Mouse (Mus musculus): ENCODE results near the gene Cyp2w1. TPM values are rescaled to one million over a fixed set of nuclear protein-coding genes. Genes with fewer than 3 reads are reported as not detected.

Gene Cyp2w1
- polyA plus RNA-seq, 1 experiment from 2014 or later = not detected

- peak; percentile 79 for DNase-seq (ENCODE audit: low spot score)
- no peak overlapping the region for H3K27ac ChIP-seq
- H3K4me3 ChIP-seq = no peak overlapping the region
- peaks cover 20% of the 10 kb centered on the region for H3K4me1 ChIP-seq (replicated peaks)
- no peaks in the 10 kb centered on the region for H3K9me3 ChIP-seq
- H3K27me3 ChIP-seq (ENCODE audit: insufficient read depth, poor library complexity, severe bottlenecking) = peaks cover 22% of the 10 kb centered on the region; the same call in 1 of the 2 replicates
- 37% methylated on average over 19 of the region's 19 CpGs for WGBS
- H3K36me3 ChIP-seq = peaks cover 14% of the 10 kb centered on the region; the same call in 1 of the 2 replicates
Observed at GRCm38 (mm10) chr5:139355235-139355772, 2.9 kb downstream of the Cyp2w1 start.

- DNase-seq (ENCODE audit: low spot score) = peak; percentile 36
- Histone ChIP-seq H3K27ac (no peak overlapping the region), H3K27me3 (ENCODE audit: insufficient read depth, poor library complexity, severe bottlenecking) (no peaks in the 10 kb centered on the region), H3K4me3 (no peak overlapping the region), H3K36me3 (peaks cover 38% of the 10 kb centered on the region), H3K4me1 (replicated peaks) (peaks cover 4% of the 10 kb centered on the region; the same call in 1 of the 2 replicates), H3K9me3 (no peaks in the 10 kb centered on the region)
- 69% methylated on average over 2 of the region's 2 CpGs for WGBS
Observed at GRCm38 (mm10) chr5:139358653-139359052, 6.2 kb downstream of the Cyp2w1 start.

GRCm38 (mm10) chr5:139359244-139359643, 6.8 kb downstream of the Cyp2w1 start:
- no peak for DNase-seq (ENCODE audit: low spot score)
- Histone ChIP-seq H3K4me1 (replicated peaks) (peaks cover 7% of the 10 kb centered on the region), H3K4me3 (no peak overlapping the region), H3K36me3 (peaks cover 39% of the 10 kb centered on the region), H3K27me3 (ENCODE audit: insufficient read depth, poor library complexity, severe bottlenecking) (no peaks in the 10 kb centered on the region), H3K27ac (no peak overlapping the region), H3K9me3 (no peaks in the 10 kb centered on the region)
- 95% methylated on average over 5 of the region's 5 CpGs for WGBS

- Histone ChIP-seq H3K4me1 (replicated peaks) (peaks cover 33% of the 10 kb centered on the region), H3K27ac (no peak overlapping the region; the same call in 1 of the 2 replicates), H3K36me3 (peaks cover 31% of the 10 kb centered on the region), H3K9me3 (no peaks in the 10 kb centered on the region), H3K4me3 (no peak overlapping the region), H3K27me3 (ENCODE audit: insufficient read depth, poor library complexity, severe bottlenecking) (no peaks in the 10 kb centered on the region)
- DNase-seq (ENCODE audit: low spot score) = no peak
- 73% methylated on average over 7 of the region's 7 CpGs for WGBS
Observed at GRCm38 (mm10) chr5:139363858-139364257, 11.4 kb downstream of the Cyp2w1 start.

- Histone ChIP-seq H3K27ac (peak overlapping the region; percentile 76), H3K9me3 (no peaks in the 10 kb centered on the region), H3K4me3 (no peak overlapping the region), H3K36me3 (peaks cover 31% of the 10 kb centered on the region), H3K27me3 (ENCODE audit: insufficient read depth, poor library complexity, severe bottlenecking) (no peaks in the 10 kb centered on the region), H3K4me1 (replicated peaks) (peaks cover 38% of the 10 kb centered on the region)
- DNase-seq (ENCODE audit: low spot score) = peak; percentile 84
- 39% methylated on average over 12 of the region's 12 CpGs for WGBS
Observed at GRCm38 (mm10) chr5:139364260-139364910, 12.0 kb downstream of the Cyp2w1 start.

GRCm38 (mm10) chr5:139364911-139365571, 12.6 kb downstream of the Cyp2w1 start:
- peak overlapping the region; percentile 76 for H3K27ac ChIP-seq
- DNase-seq (ENCODE audit: low spot score) = no peak
- 30% methylated on average over 5 of the region's 5 CpGs for WGBS
- no peaks in the 10 kb centered on the region for H3K27me3 ChIP-seq (ENCODE audit: insufficient read depth, poor library complexity, severe bottlenecking)
- no peaks in the 10 kb centered on the region for H3K9me3 ChIP-seq
- H3K36me3 ChIP-seq = peaks cover 28% of the 10 kb centered on the region
- H3K4me1 ChIP-seq (replicated peaks) = peaks cover 45% of the 10 kb centered on the region
- H3K4me3 ChIP-seq = no peak overlapping the region

GRCm38 (mm10) chr5:139365827-139366226, 13.4 kb downstream of the Cyp2w1 start:
- Histone ChIP-seq H3K9me3 (no peaks in the 10 kb centered on the region), H3K4me3 (no peak overlapping the region), H3K27me3 (ENCODE audit: insufficient read depth, poor library complexity, severe bottlenecking) (no peaks in the 10 kb centered on the region), H3K4me1 (replicated peaks) (peaks cover 52% of the 10 kb centered on the region), H3K27ac (no peak overlapping the region), H3K36me3 (peaks cover 20% of the 10 kb centered on the region)
- WGBS = 80% methylated on average over 1 of the region's 1 CpGs
- no peak for DNase-seq (ENCODE audit: low spot score)

GRCm38 (mm10) chr5:139366484-139366883, 14.1 kb downstream of the Cyp2w1 start:
- Histone ChIP-seq H3K4me3 (no peak overlapping the region), H3K9me3 (no peaks in the 10 kb centered on the region), H3K36me3 (peaks cover 16% of the 10 kb centered on the region), H3K4me1 (replicated peaks) (peaks cover 59% of the 10 kb centered on the region), H3K27ac (no peak overlapping the region), H3K27me3 (ENCODE audit: insufficient read depth, poor library complexity, severe bottlenecking) (no peaks in the 10 kb centered on the region)
- no peak for DNase-seq (ENCODE audit: low spot score)
- 74% methylated on average over 11 of the region's 11 CpGs for WGBS

- H3K27ac ChIP-seq = peak overlapping the region; percentile 2; the same call in 1 of the 2 replicates
- H3K4me1 ChIP-seq (replicated peaks) = peaks cover 74% of the 10 kb centered on the region
- H3K27me3 ChIP-seq (ENCODE audit: insufficient read depth, poor library complexity, severe bottlenecking) = no peaks in the 10 kb centered on the region
- 91% methylated on average over 4 of the region's 4 CpGs for WGBS
- H3K9me3 ChIP-seq = no peaks in the 10 kb centered on the region
- peaks cover 5% of the 10 kb centered on the region for H3K36me3 ChIP-seq
- DNase-seq (ENCODE audit: low spot score) = no peak
- no peak overlapping the region for H3K4me3 ChIP-seq
Observed at GRCm38 (mm10) chr5:139367884-139368458, 15.6 kb downstream of the Cyp2w1 start.

- WGBS = 90% methylated on average over 11 of the region's 11 CpGs
- no peaks in the 10 kb centered on the region for H3K27me3 ChIP-seq (ENCODE audit: insufficient read depth, poor library complexity, severe bottlenecking)
- DNase-seq (ENCODE audit: low spot score) = no peak
- no peaks in the 10 kb centered on the region for H3K9me3 ChIP-seq
- no peak overlapping the region for H3K4me3 ChIP-seq
- peaks cover 76% of the 10 kb centered on the region for H3K4me1 ChIP-seq (replicated peaks)
- peaks cover under 1% of the 10 kb centered on the region; the same call in 1 of the 2 replicates for H3K36me3 ChIP-seq
- H3K27ac ChIP-seq = no peak overlapping the region
Observed at GRCm38 (mm10) chr5:139368638-139369320, 16.4 kb downstream of the Cyp2w1 start.

- Histone ChIP-seq H3K9me3 (no peaks in the 10 kb centered on the region), H3K4me1 (replicated peaks) (peaks cover 68% of the 10 kb centered on the region), H3K27me3 (ENCODE audit: insufficient read depth, poor library complexity, severe bottlenecking) (no peaks in the 10 kb centered on the region), H3K36me3 (no peaks in the 10 kb centered on the region), H3K27ac (peak overlapping the region; percentile 35; the same call in 1 of the 2 replicates), H3K4me3 (0 out of 2 replicates have a peak overlapping the region, but pooled peaks have one; percentile 2)
- DNase-seq (ENCODE audit: low spot score) = no peak
- 84% methylated on average over 6 of the region's 6 CpGs for WGBS
Observed at GRCm38 (mm10) chr5:139370336-139370735, 17.9 kb downstream of the Cyp2w1 start.

- Histone ChIP-seq H3K36me3 (no peaks in the 10 kb centered on the region), H3K4me3 (peak overlapping the region; percentile 76), H3K27me3 (ENCODE audit: insufficient read depth, poor library complexity, severe bottlenecking) (no peaks in the 10 kb centered on the region), H3K4me1 (replicated peaks) (peaks cover 60% of the 10 kb centered on the region), H3K9me3 (no peaks in the 10 kb centered on the region), H3K27ac (peak overlapping the region; percentile 98)
- 63% methylated on average over 5 of the region's 5 CpGs for WGBS
- DNase-seq (ENCODE audit: low spot score) = no peak
Observed at GRCm38 (mm10) chr5:139371118-139371517, 18.7 kb downstream of the Cyp2w1 start.

Data from hindbrain, embryonic 10.5 days (tissue).